Mouse (Mus musculus): ENCODE results near the gene Naa38. TPM values are rescaled to one million over a fixed set of nuclear protein-coding genes. Genes with fewer than 3 reads are reported as not detected.

Gene Naa38
- total RNA-seq, 2 experiments from 2014 or later, result 117 to 120 TPM

- no peak for DNase-seq (ENCODE audit: low spot score in 2 of 2)
Observed at GRCm38 (mm10) chr11:69429313-69429712, 34.0 kb downstream of the Naa38 start.

GRCm38 (mm10) chr11:69430631-69431030 is 35.3 kb downstream of the Naa38 start:
- DNase-seq (ENCODE audit: low spot score in 2 of 2), result no peak

GRCm38 (mm10) chr11:69431829-69432639 is 36.7 kb downstream of the Naa38 start:
- DNase-seq (ENCODE audit: low spot score in 2 of 2), result peak; percentile 59 to 60

GRCm38 (mm10) chr11:69432640-69432982 is 37.3 kb downstream of the Naa38 start:
- no peak for DNase-seq (ENCODE audit: low spot score in 2 of 2)

GRCm38 (mm10) chr11:69433189-69433588 is 37.9 kb downstream of the Naa38 start:
- no peak for DNase-seq (ENCODE audit: low spot score in 2 of 2)

- DNase-seq (ENCODE audit: low spot score in 2 of 2), result no peak
Observed at GRCm38 (mm10) chr11:69437291-69437690, 42.0 kb downstream of the Naa38 start.

- DNase-seq (ENCODE audit: low spot score in 2 of 2), result no peak
Observed at GRCm38 (mm10) chr11:69443328-69443727, 48.0 kb downstream of the Naa38 start.

Other genes starting within 250 kb of the Naa38 start
- 10 to 100 TPM in 1 of 2 experiments, 1 to 10 TPM in 1; 9.8 to 13.7 TPM for gene Alox12b, start 238.5 kb upstream of the Naa38 start, total RNA-seq (2021)
- 10 to 100 TPM; 10.2 to 11.7 TPM for gene Alox8, start 197.6 kb upstream of the Naa38 start, total RNA-seq (2021)
- 1 to 10 TPM; 1.2 TPM for gene Gucy2e, start 158.5 kb upstream of the Naa38 start, total RNA-seq (2021)
- gene Cntrob, start 71.7 kb upstream of the Naa38 start, total RNA-seq (2021), result 10 to 100 TPM; 15.2 to 25.0 TPM
- gene Trappc1, start 71.5 kb upstream of the Naa38 start, total RNA-seq (2021), result 10 to 100 TPM; 53.2 to 59.5 TPM
- gene Kcnab3, start 69.2 kb upstream of the Naa38 start, total RNA-seq (2021), result 100 to 1,000 TPM in 1 of 2 experiments, 10 to 100 TPM in 1; 75.3 to 102 TPM
- 100 to 1,000 TPM; 186 to 190 TPM for gene Rnf227, start 55.0 kb upstream of the Naa38 start, total RNA-seq (2021)
- 100 to 1,000 TPM; 346 to 387 TPM for gene Chd3, start 26.1 kb upstream of the Naa38 start, total RNA-seq (2021)
- 10 to 100 TPM; 42.7 to 48.1 TPM for gene Cyb5d1, start 144 bp downstream of the Naa38 start, total RNA-seq (2021)
- 1 to 10 TPM; 3.4 to 3.7 TPM for gene Tmem88, start 2.7 kb downstream of the Naa38 start, total RNA-seq (2021)
- 10 to 100 TPM; 28.2 to 32.2 TPM for gene Kdm6b, start 18.2 kb downstream of the Naa38 start, total RNA-seq (2021)
- 1 to 10 TPM; 2.2 to 3.7 TPM for gene Dnah2, start 153.6 kb downstream of the Naa38 start, total RNA-seq (2021)
- gene Efnb3, start 164.7 kb downstream of the Naa38 start, total RNA-seq (2021), result 10 to 100 TPM; 51.9 to 65.6 TPM
- 10 to 100 TPM in 1 of 2 experiments, 1 to 10 TPM in 1; 9.2 to 10.7 TPM for gene Wrap53, start 184.8 kb downstream of the Naa38 start, total RNA-seq (2021)
- 10 to 100 TPM; 22.9 to 25.9 TPM for gene Trp53, start 184.9 kb downstream of the Naa38 start, total RNA-seq (2021)
- gene Atp1b2, start 210.5 kb downstream of the Naa38 start, total RNA-seq (2021), result 100 to 1,000 TPM; 392 to 424 TPM
- gene Shbg, start 222.4 kb downstream of the Naa38 start, total RNA-seq (2021), result not detected
- 1 to 10 TPM; 8.5 to 9.5 TPM for gene Sat2, start 226.5 kb downstream of the Naa38 start, total RNA-seq (2021)
- gene Fxr2, start 237.5 kb downstream of the Naa38 start, total RNA-seq (2021), result 100 to 1,000 TPM; 148 TPM

Data from left cerebral cortex, adult 18-20 months (tissue).